Mouse (Mus musculus) limb, embryonic 12.5 days (tissue): ENCODE data around the gene Schip1. TPM values are rescaled to one million over a fixed set of nuclear protein-coding genes. Genes with fewer than 3 reads are reported as not detected.

Source experiments
- ATAC-seq: fragments of 200-750 bp; cut with Nextera tagmentation; 2 replicates; pipeline ENCODE4 v1.8.0; 2017; ENCODE audit warnings: low read depth, moderate TSS enrichment; ENCODE audit not compliant: insufficient number of reproducible peaks, insufficient read depth, low FRiP score, low TSS enrichment
- H3K27ac ChIP-seq: fragments of 300-500 bp; sonication (generic); 2 replicates; pipeline ENCODE4 v1.5.1; 2016; ENCODE audit warnings: mild to moderate bottlenecking, moderate library complexity
- H3K27me3 ChIP-seq: fragments of 300-500 bp; sonication (generic); 2 replicates; pipeline ENCODE4 v1.6.1; 2016; ENCODE audit warnings: mild to moderate bottlenecking, moderate library complexity
- H3K36me3 ChIP-seq: fragments of 300-500 bp; sonication (generic); 2 replicates; pipeline ENCODE4 v1.6.1; 2016; ENCODE audit warnings: mild to moderate bottlenecking, moderate library complexity
- H3K4me1 ChIP-seq: fragments of 300-500 bp; sonication (generic); replicated peaks from 2 replicates; pipeline ENCODE4 v1.6.1; 2016
- H3K4me2 ChIP-seq: fragments of 300-500 bp; sonication (generic); 2 replicates; pipeline ENCODE4 v1.6.1; 2016; ENCODE audit warnings: mild to moderate bottlenecking, moderate library complexity
- H3K4me3 ChIP-seq: fragments of 300-500 bp; sonication (generic); replicated peaks from 2 replicates; pipeline ENCODE4 v1.5.1; 2016; ENCODE audit warnings: mild to moderate bottlenecking
- H3K9ac ChIP-seq: fragments of 300-500 bp; sonication (generic); replicated peaks from 2 replicates; pipeline ENCODE4 v1.6.1; 2016; ENCODE audit warnings: mild to moderate bottlenecking, moderate library complexity
- H3K9me3 ChIP-seq: fragments of 300-500 bp; sonication (generic); 2 replicates; pipeline ENCODE4 v1.6.1; 2016; ENCODE audit warnings: mild to moderate bottlenecking, moderate library complexity
- WGBS: fragments of 180-500 bp; shearing (Covaris S2); methylation state at CpG from one replicate; pipeline ENCODE4 v1.1.7; 2016; 5-methylcytosine and 5-hydroxymethylcytosine counted together
- polyA plus RNA-seq: library from polyadenylated mRNA; unstranded; fragments of >200 nt; fragmentation: Nextera tagmentation; extraction: Ambion mirVana; gene quantifications from 2 replicates; pipeline ENCODE4 v1.2.1, GENCODE M21; 2016

The Schip1 gene
- polyA plus RNA-seq, 1 experiment from 2014 or later, result 31.6 TPM

- Histone ChIP-seq H3K27me3 (no peaks in the 10 kb centered on the region), H3K27ac (no peak overlapping the region), H3K9me3 (no peaks in the 10 kb centered on the region), H3K4me1 (0 out of 2 replicates have a peak, but pooled peaks cover 3% of the 10 kb centered on the region), H3K4me3 (no peak overlapping the region), H3K9ac (no peak overlapping the region), H3K4me2 (no peak overlapping the region), H3K36me3 (peaks cover 9% of the 10 kb centered on the region; the same call in 1 of the 2 replicates)
- 84% methylated on average over 3 of the region's 3 CpGs for WGBS
- ATAC-seq, result no peak
These were observed 557.4 kb downstream of the Schip1 start for GRCm38 (mm10) chr3:68621971-68622370.

- Histone ChIP-seq H3K9ac (no peak overlapping the region), H3K4me1 (0 out of 2 replicates have a peak, but pooled peaks cover 3% of the 10 kb centered on the region), H3K27ac (no peak overlapping the region), H3K4me2 (no peak overlapping the region), H3K27me3 (no peaks in the 10 kb centered on the region), H3K9me3 (no peaks in the 10 kb centered on the region), H3K36me3 (peaks cover 9% of the 10 kb centered on the region; the same call in 1 of the 2 replicates), H3K4me3 (no peak overlapping the region)
- no peak for ATAC-seq
- WGBS, result 88% methylated on average over 5 of the region's 5 CpGs
These were observed 558.4 kb downstream of the Schip1 start for GRCm38 (mm10) chr3:68623036-68623435.

- Histone ChIP-seq H3K4me1 (0 out of 2 replicates have a peak, but pooled peaks cover 3% of the 10 kb centered on the region), H3K27ac (no peak overlapping the region), H3K27me3 (no peaks in the 10 kb centered on the region), H3K4me2 (no peak overlapping the region), H3K9me3 (no peaks in the 10 kb centered on the region), H3K36me3 (peaks cover 9% of the 10 kb centered on the region; the same call in 1 of the 2 replicates), H3K4me3 (no peak overlapping the region), H3K9ac (no peak overlapping the region)
- no peak for ATAC-seq
- 83% methylated on average over 6 of the region's 6 CpGs for WGBS
These were observed 559.9 kb downstream of the Schip1 start for GRCm38 (mm10) chr3:68624471-68624870.

GRCm38 (mm10) chr3:68630261-68630660, 565.7 kb downstream of the Schip1 start:
- Histone ChIP-seq H3K4me3 (no peak overlapping the region), H3K36me3 (no peaks in the 10 kb centered on the region; the same call in 1 of the 2 replicates), H3K4me2 (no peak overlapping the region), H3K27ac (no peak overlapping the region), H3K27me3 (no peaks in the 10 kb centered on the region), H3K9ac (no peak overlapping the region), H3K9me3 (no peaks in the 10 kb centered on the region), H3K4me1 (no peaks in the 10 kb centered on the region)
- WGBS, result 79% methylated on average over 4 of the region's 4 CpGs
- no peak for ATAC-seq

- WGBS, result 57% methylated on average over 3 of the region's 3 CpGs
- H3K27me3 ChIP-seq, result no peaks in the 10 kb centered on the region
- H3K4me3 ChIP-seq, result no peak overlapping the region
- no peak overlapping the region for H3K9ac ChIP-seq
- H3K4me2 ChIP-seq, result no peak overlapping the region
- no peak for ATAC-seq
- no peak overlapping the region for H3K27ac ChIP-seq
- no peaks in the 10 kb centered on the region; the same call in 1 of the 2 replicates for H3K36me3 ChIP-seq
- H3K9me3 ChIP-seq, result no peaks in the 10 kb centered on the region
- no peaks in the 10 kb centered on the region for H3K4me1 ChIP-seq
These were observed 566.2 kb downstream of the Schip1 start for GRCm38 (mm10) chr3:68630821-68631220.

GRCm38 (mm10) chr3:68632714-68633113, 568.1 kb downstream of the Schip1 start:
- WGBS, result 80% methylated on average over 3 of the region's 3 CpGs

GRCm38 (mm10) chr3:68633577-68633976, 569.0 kb downstream of the Schip1 start:
- H3K4me3 ChIP-seq, result no peak overlapping the region
- no peaks in the 10 kb centered on the region for H3K27me3 ChIP-seq
- no peak overlapping the region for H3K4me2 ChIP-seq
- no peaks in the 10 kb centered on the region for H3K9me3 ChIP-seq
- no peak overlapping the region for H3K9ac ChIP-seq
- WGBS, result 91% methylated on average over 4 of the region's 4 CpGs
- H3K27ac ChIP-seq, result no peak overlapping the region
- 0 out of 2 replicates have a peak, but pooled peaks cover 2% of the 10 kb centered on the region for H3K4me1 ChIP-seq
- H3K36me3 ChIP-seq, result no peaks in the 10 kb centered on the region
- no peak for ATAC-seq

More at GRCm38 (mm10) chr3:68632714-68633113, 568.1 kb downstream of the Schip1 start:
- H3K4me2 ChIP-seq, result no peak overlapping the region
- H3K4me3 ChIP-seq, result no peak overlapping the region
- H3K36me3 ChIP-seq, result no peaks in the 10 kb centered on the region; the same call in 1 of the 2 replicates
- H3K27me3 ChIP-seq, result no peaks in the 10 kb centered on the region
- H3K9me3 ChIP-seq, result no peaks in the 10 kb centered on the region
- 0 out of 2 replicates have a peak, but pooled peaks cover 2% of the 10 kb centered on the region for H3K4me1 ChIP-seq
- H3K9ac ChIP-seq, result no peak overlapping the region
- no peak overlapping the region for H3K27ac ChIP-seq
- ATAC-seq, result no peak

- WGBS, result 40% methylated on average over 7 of the region's 7 CpGs
- Histone ChIP-seq H3K4me3 (no peak overlapping the region), H3K4me2 (no peak overlapping the region), H3K4me1 (0 out of 2 replicates have a peak, but pooled peaks cover 2% of the 10 kb centered on the region), H3K27me3 (no peaks in the 10 kb centered on the region), H3K9me3 (no peaks in the 10 kb centered on the region), H3K9ac (no peak overlapping the region), H3K36me3 (no peaks in the 10 kb centered on the region), H3K27ac (no peak overlapping the region)
- no peak for ATAC-seq
These were observed 573.4 kb downstream of the Schip1 start for GRCm38 (mm10) chr3:68637960-68638359.

GRCm38 (mm10) chr3:68638703-68639102, 574.1 kb downstream of the Schip1 start:
- no peak for ATAC-seq
- Histone ChIP-seq H3K27ac (no peak overlapping the region), H3K36me3 (no peaks in the 10 kb centered on the region), H3K9ac (no peak overlapping the region), H3K27me3 (no peaks in the 10 kb centered on the region), H3K4me1 (0 out of 2 replicates have a peak, but pooled peaks cover 2% of the 10 kb centered on the region), H3K4me2 (no peak overlapping the region), H3K4me3 (no peak overlapping the region), H3K9me3 (no peaks in the 10 kb centered on the region)
- 83% methylated on average over 1 of the region's 1 CpGs for WGBS

GRCm38 (mm10) chr3:68642935-68643334, 578.3 kb downstream of the Schip1 start:
- Histone ChIP-seq H3K9ac (no peak overlapping the region), H3K27me3 (no peaks in the 10 kb centered on the region), H3K4me2 (no peak overlapping the region), H3K36me3 (no peaks in the 10 kb centered on the region), H3K27ac (no peak overlapping the region), H3K4me1 (no peaks in the 10 kb centered on the region), H3K4me3 (no peak overlapping the region), H3K9me3 (no peaks in the 10 kb centered on the region)
- no peak for ATAC-seq
- WGBS, result 86% methylated on average over 7 of the region's 7 CpGs

- no peak overlapping the region for H3K4me3 ChIP-seq
- no peak overlapping the region for H3K9ac ChIP-seq
- no peaks in the 10 kb centered on the region for H3K9me3 ChIP-seq
- no peak overlapping the region for H3K4me2 ChIP-seq
- no peak for ATAC-seq
- H3K27ac ChIP-seq, result no peak overlapping the region
- no peaks in the 10 kb centered on the region for H3K36me3 ChIP-seq
- no peaks in the 10 kb centered on the region for H3K4me1 ChIP-seq
- 84% methylated on average over 6 of the region's 6 CpGs for WGBS
- no peaks in the 10 kb centered on the region for H3K27me3 ChIP-seq
These were observed 582.0 kb downstream of the Schip1 start for GRCm38 (mm10) chr3:68646387-68647130.
